Mouse (Mus musculus) urinary bladder, postnatal 10 days (tissue): ENCODE results near the gene Atp5k.

Source experiments
- DNase-seq: peaks from one replicate; pipeline ENCODE4 v3.0.0; 2022; ENCODE audit warnings: low spot score

The Atp5k gene

GRCm38 (mm10) chr5:108423427-108423826, 10.8 kb downstream of the Atp5k start:
- no peak for DNase-seq

- DNase-seq, result no peak
Observed at GRCm38 (mm10) chr5:108422741-108423140, 11.5 kb downstream of the Atp5k start.

- no peak for DNase-seq
Observed at GRCm38 (mm10) chr5:108414711-108415110, 19.5 kb downstream of the Atp5k start.

- DNase-seq, result no peak
Observed at GRCm38 (mm10) chr5:108406977-108407376, 27.3 kb downstream of the Atp5k start.

GRCm38 (mm10) chr5:108405460-108405859, 28.8 kb downstream of the Atp5k start:
- DNase-seq, result no peak

GRCm38 (mm10) chr5:108403453-108403852, 30.8 kb downstream of the Atp5k start:
- DNase-seq, result no peak

GRCm38 (mm10) chr5:108389744-108390143, 44.5 kb downstream of the Atp5k start:
- no peak for DNase-seq

- no peak for DNase-seq
Observed at GRCm38 (mm10) chr5:108388201-108388600, 46.0 kb downstream of the Atp5k start, which contains the start of gene Pde6b. Pde6b (plus strand) TSS chr5:108388391.

GRCm38 (mm10) chr5:108386449-108386848, 47.8 kb downstream of the Atp5k start:
- no peak for DNase-seq

- no peak for DNase-seq
Observed at GRCm38 (mm10) chr5:108385632-108386031, 48.6 kb downstream of the Atp5k start.
